Mouse (Mus musculus): ENCODE results near the gene Gm49450.

DNA sequence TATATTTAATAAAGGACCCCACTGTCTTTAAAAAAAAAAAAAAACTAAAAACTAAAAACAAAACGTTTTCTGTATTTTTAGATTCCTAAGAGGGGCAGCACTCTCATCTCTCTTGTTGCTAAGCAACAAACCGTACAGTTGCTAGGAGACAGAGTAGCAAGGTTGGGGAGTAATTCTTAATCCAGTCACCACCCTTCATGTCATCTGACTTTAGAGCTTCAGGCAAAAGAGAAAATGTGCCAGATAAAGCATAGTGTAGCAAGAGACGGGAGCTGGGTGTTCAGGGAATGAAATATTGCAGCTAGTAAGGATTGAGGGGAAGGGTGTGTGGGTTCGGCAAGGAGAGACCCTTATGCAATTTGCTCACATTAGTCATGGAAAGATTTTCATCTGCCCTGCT, 17.8 kb upstream of the Gm49450 start:
- TF ChIP-seq POLR2A (IDR thresholded peaks at IDR 0.05; ENCODE audit: extremely low read depth, insufficient read depth, low read length): peak; percentile 85
- TF ChIP-seq CTCF (IDR thresholded peaks at IDR 0.05; ENCODE audit: extremely low read depth, insufficient read depth, low read length): no peak
